Mouse (Mus musculus): ENCODE data around the gene Tradd.

GRCm38 (mm10) chr8:105260371-105261099 is 3.9 kb downstream of the Tradd start:
- TF ChIP-seq POLR2A (IDR thresholded peaks at IDR 0.05; ENCODE audit: control insufficient read depth, low read depth, low read length) (no peak), CTCF (IDR thresholded peaks at IDR 0.05; ENCODE audit: control insufficient read depth, insufficient read depth, insufficient replicate concordance, low read depth, low read length) (no peak)

Data from testis, adult 2 months (tissue).